Mouse (Mus musculus): ENCODE measurements around the gene Ldha. TPM values are rescaled to one million over a fixed set of nuclear protein-coding genes. Genes with fewer than 3 reads are reported as not detected.

Ldha gene
- total RNA-seq, 2 experiments from 2014 or later: 378 to 396 TPM

DNA sequence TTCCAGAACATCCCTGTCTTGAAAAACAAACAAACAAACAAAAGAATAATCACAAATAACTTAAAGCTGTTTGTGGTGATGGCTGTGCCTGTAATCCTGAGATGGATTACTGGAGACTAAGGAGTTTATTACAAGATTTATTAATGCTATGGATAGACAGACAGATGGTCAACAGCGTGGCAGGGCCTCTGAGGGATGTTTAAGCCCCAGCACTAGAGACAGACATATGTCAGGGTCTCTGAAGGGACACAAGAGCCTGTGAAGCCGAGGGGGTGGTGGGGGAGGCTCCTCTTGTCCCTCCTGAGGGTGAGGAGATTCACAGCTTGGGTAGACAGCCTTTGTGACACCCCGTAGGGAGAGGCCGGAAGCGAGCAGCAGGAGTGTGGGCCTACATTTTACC lies 4.2 kb upstream of the Ldha start:
- no peak for DNase-seq (ENCODE audit: low spot score in 2 of 2)

DNA sequence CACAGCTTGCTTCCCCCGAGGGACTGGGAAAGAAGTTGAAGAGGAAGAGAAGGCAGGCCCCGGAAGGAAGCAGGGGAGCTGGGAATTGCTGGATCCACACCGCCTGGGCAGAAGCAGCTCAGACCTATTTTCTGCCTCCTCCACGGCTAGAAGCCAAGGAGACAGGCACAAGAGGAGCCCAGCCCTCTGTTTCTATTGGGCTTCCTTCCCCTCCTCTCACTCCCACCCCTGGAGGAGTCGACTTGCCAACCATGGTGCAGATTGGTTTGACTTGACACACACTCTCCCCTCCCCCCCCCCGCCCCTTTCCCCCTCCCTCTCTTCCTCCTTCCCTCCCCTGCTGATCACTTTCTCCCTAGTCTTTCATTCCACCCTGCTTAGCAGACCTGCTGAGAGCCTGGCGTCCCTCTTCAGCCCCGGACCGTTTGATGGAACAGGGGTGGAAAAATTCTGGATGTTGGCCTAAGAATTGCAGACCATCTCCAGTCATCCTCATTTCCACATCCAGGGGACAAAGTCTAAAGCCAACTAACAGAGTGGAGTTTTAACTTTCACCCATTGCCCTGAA lies 3.1 kb upstream of the Ldha start:
- peak in 1 of 2 experiments; percentile 34 for DNase-seq (ENCODE audit: low spot score in 2 of 2)

DNA sequence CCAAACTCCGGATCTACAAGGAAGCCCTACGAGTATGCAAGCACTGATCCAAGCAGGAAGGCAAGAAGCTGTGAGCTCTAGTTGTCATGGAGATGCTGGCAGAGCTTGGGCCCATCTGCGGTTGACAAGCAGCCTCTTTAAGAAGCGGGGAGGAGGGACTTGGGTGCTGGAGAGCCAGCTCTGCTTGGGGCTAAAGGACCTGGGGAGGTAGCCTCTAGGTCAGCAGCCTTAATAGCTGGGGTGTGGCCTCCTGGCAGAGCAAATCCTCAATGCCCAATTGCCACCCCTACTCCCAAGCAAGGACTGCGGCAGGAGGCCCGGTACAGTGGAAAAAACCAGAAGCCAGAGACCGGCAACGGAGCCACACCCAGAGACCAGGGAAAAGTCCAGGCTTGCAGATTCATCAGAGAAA lies 2.4 kb upstream of the Ldha start:
- DNase-seq (ENCODE audit: low spot score in 2 of 2): peak; percentile 69 to 84

DNA sequence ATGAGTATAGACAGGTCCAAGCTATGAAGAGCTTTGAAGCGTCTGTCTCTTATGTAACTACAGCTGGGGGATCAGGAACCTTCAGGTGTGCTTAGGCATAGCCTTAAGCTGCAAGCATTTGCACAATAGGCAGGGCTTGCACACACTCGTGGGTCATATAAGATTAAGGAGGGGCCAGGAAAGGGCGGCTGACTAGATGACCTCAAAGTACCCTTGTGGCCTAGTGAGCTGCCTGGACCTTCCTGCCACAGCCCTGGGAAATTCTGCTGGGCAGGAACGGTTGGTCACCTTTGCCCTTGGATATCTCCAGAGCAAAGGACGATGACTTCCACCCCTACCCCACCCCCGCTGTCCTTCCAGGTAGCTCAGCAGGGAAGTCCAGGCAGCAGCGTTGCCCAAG lies 1.8 kb upstream of the Ldha start:
- DNase-seq (ENCODE audit: low spot score in 2 of 2): no peak

DNA sequence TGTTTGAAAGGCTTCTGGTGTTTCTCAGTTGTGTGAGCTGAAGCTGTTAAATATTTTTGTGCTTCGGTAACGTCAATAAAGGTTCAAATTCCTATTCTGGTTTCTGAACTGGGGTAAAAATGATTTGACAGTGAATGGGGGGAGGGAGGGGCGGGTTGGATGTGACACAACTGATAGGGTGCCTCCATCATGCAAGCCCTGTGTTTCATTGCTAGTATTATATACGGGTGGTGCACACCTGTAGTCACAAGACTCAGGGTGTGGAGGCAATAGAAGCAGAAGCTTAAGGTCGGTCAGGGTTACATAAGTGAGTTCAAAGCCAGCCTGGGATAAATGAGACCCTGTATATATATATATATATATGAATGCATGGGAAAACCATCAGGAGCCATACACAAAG lies 1.4 kb upstream of the Ldha start:
- DNase-seq (ENCODE audit: low spot score in 2 of 2): no peak

DNA sequence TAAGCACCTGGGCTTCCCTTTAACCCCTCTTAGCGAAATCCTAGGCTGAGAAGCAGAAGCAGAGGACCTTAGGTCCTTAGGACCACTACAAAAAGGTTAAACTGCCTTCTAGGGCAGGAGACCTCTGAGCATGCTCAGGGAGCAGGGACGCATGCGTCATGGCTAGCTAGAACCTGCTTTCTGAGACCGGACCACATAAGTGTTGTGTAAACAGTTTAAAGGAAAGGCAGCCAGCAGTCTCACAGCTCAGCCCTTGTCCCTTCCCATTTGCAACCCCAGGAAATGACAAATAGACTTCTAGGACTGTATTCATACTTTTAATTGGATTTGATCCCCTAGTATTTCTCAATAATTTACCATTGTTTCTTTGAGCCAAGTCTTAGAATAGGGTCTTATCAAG lies 949 bp upstream of the Ldha start:
- DNase-seq (ENCODE audit: low spot score in 2 of 2): no peak

DNA sequence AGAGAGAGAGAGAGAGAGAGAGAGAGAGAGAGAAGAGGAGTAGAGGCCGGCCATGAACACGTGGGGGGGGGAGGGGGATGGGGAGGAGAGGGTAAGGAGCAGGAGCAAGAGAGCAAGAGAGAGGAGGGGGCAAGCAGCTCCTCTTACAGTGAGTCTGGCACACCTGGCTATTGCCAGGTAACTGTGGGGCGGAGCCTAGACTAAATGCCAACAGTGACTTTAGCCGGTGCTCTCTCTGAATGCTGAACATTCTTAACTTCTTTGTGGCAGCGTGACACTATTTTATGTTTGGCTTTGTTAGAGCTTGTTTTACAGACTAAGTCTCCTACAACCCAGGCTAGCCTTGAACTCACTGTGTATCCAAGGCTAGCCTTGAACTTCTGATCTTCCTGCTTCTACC lies 1.0 kb downstream of the Ldha start:
- no peak for DNase-seq (ENCODE audit: low spot score in 2 of 2)

DNA sequence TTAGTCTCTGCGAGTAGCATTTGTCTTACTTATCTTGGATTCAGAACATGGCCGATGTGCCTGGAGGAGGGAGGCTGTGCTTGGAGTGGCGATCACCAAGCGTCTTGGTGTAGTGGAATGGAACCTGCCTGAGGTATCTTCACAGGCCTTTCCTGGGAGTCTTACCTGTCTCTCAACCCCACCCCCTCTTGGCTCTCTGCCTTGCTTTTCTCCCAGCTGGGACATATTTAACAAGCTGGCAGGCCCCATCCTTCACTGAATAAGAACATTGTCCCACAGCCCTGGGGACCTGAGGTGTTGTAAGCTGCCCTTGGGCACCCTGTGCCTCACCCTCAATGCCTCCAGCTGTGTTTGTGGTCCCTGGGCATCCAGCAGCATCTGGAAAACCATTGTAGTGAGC lies 2.3 kb downstream of the Ldha start:
- DNase-seq (ENCODE audit: low spot score in 2 of 2): no peak

DNA sequence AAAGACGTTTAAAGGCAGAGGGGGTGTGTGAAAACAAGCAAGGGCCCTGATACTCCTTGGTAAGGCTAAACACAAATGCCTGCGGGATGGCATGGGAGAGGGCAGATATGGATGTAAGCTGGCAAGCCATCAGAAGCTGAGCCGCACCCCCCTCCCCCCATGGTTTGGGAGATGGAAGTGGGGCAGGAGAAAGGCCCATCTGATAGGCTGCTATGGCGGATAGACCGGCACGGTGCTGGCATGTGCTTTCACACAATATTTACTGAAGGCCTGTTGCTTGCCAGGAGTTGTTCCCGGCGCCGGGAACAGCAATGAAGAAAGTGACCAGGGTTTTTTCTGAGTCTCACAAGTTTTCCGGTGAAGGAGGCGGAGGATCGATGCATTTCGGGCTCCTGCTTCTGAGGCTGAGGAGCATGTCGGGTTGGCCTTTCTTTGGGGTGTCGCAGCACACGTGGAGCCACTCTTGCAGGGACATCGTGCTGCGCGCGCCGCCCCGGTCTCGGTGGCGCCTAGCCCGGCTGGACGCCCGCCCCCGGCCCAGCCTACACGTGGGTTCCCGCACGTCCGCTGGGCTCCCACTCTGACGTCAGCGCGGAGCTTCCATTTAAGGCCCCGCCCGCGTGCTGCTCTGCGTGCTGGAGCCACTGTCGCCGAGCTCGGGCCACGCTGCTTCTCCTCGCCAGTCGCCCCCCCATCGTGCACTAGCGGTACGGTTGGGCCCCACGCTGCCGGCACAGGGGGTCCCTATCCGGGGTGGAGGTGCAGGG lies 4.1 kb downstream of the Ldha start:
- DNase-seq (ENCODE audit: low spot score in 2 of 2): peak; percentile 89 to 93

DNA sequence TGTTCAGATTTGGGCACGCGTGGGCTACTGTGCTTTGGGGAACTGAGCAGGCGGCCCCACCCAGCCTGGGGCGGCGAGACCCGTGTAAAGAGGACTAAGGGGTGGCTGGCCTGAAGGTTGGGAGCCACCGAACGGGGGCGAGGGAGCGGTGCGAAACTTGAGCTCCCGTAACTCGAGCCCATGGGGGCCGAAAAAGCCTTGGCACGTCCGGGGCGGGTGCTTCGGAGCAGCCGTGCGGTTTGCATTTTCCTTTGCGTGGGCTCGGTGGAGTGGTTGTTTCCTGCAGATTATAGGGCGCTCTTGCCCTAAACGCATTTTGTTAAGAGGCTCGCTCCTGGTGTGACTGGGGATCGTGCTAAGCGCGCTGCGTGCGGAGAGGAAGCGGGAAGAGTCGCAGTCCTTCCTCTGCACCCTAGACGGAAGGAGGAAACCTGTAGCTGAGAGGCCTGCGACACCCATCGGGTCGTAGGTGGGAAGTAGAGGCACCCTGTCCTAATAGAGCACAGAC lies 4.8 kb downstream of the Ldha start:
- peak; percentile 34 to 45 for DNase-seq (ENCODE audit: low spot score in 2 of 2)

DNA sequence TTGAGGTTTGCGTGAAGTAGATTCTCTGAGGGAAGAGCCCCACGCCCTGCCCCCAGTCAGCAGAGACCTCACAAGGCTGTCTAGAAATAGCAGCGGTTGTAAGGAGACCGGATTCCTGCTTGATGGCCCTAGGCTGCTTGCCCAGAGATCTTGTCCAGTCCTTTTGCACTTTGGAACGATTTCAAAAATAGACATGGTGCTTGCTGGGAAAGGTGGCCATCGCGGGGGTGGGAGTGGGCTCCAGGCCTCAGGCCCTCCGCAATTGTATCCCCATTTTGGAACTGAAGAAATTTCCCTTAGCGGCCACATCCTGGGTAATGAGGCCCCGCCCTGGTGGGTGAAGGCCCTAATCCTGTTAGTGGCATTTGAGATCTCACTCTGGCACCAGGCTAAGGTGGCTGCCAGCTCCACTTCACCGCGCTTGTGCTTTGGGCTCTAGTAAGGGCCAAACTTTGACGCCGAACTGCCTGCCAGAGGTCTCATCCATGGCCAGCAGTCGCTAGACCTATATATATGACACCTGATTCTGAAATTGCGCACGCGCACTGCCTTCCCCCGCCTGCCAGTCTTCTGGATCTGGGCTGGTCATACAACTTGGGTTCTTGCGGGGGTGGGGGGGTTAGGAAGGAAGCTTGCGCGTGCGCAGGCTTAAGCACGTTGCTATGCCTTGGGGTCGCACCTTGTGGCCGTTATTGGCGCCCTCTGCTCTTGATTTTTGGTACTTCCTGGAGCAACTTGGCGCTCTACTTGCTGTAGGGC lies 5.4 kb downstream of the Ldha start:
- peak; percentile 45 to 57 for DNase-seq (ENCODE audit: low spot score in 2 of 2)

DNA sequence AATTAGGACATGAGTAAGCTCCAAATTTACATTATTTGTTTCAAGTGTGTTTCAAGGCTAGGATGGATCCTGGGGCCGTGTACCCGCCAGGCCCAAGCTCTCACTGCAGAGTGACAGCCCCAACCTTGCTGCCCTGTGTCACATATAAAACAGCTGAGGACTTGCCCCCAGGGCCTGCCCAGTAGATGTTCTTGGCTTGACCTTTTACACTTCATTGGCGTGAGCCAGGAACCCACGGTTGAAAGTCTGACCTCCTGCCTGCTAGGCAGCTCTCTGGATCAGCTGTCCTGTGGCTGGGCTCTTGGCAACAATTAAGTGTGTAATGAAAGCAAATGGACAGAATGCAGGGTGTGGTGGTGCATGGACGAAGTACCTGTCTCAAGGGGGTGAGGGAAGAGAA lies 8.0 kb downstream of the Ldha start:
- DNase-seq (ENCODE audit: low spot score in 2 of 2): no peak

DNA sequence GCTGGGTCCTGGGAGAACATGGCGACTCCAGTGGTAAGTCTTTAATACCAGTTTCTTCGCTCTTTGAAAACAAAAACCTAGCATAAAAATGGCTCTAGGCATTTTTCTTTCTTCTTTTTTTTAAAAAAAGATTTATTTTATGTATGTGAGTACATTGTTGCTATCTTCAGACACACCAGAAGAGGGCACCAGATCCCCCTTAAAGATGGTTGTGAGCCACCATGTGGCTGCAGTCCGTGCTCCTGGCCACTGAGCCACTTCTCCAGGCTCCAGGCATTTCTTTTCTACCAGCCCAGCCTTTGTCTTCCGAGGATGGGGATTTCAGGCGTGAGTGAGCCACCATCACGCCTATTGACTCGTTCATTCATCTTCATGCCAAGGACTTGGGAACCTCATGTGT lies 9.8 kb downstream of the Ldha start:
- no peak for DNase-seq (ENCODE audit: low spot score in 2 of 2)

DNA sequence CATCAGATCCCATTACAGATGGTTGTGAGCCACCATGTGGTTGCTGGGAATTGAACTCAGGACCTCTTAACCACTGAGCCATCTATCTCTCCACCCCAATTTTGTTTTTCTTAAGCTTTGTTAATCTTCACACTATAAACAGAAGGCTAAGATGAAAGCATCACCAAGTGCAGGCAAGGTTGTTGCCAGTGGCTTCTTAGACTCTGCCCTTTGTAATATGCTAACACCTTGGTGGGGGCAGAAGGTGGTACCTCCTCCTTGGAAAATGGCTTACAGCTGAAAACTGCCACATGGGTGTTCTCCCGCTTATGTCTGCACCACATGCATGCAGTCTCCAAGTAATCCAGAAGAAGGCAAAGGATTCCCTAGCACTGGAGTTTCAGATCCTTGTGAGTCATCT lies 11.4 kb downstream of the Ldha start:
- DNase-seq (ENCODE audit: low spot score in 2 of 2): no peak

DNA sequence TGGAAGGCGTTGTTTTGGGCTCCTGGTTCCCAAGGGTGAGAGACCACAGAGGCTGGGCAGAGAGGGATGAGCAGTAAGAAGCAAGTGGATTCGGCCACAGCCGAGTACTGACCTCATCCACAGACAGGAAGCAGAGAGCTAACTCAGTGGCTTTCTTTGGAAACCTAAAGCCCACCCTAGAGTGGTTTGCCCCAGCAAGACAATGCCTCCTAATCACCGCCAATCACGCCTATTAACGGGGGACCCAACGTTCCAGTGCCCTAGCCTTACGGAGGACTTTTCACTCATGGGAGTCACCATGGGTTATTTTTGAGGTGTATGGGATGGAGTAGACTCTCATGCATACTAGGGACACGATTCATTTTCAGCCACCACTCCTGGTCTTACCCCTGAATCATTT lies 12.1 kb downstream of the Ldha start:
- no peak for DNase-seq (ENCODE audit: low spot score in 2 of 2)

DNA sequence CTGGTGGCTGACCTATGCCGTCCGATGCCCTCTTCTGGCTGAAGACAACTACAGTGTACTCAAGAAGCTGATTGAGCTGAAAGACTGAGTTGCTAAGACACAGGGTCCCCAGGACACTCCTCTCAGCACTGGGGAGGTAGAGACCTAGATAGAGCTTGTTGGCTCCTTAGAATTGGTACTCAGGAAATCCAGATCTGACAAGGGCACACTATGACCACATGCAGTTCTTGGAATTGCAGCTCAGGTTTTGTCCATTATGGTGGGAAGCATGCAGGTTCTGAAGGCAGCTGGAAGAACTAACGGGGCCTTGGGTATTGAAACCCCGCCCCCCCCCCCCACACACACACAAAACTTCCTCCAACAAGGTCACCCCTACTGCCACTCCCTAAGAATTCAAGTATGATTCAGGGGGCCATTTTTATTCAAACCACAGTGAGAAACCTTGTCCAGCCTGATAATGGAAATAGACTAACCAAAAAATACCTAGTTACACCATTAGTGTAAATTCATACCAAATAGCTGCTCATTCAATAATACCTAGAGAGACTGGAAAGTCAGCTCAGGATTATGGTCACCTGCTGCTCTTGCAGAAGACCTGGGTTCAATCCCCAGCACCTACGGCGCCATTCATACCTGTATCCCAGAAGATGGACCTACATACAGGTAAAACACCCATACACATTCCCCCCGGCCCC lies 14.7 kb downstream of the Ldha start:
- DNase-seq (ENCODE audit: low spot score in 2 of 2): no peak

DNA sequence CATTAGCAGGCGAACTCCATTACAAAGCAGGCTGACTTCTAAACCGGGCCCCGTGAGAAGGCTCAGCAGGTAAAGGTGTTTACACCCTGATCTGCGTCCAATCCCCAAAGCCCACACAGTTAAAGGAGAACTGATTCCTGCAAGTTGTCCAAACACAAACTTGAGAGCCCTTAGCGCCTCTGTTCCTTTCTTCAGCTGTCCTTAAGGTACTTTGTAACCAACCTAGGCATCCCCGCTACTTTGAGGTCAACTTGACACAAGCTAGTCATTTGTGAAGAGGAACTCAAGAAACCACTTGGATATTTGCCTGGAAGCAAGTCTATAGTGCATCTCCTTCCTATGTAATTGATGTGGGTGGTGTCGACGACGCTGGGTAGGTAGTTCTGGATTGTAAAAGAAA lies 16.2 kb downstream of the Ldha start:
- no peak for DNase-seq (ENCODE audit: low spot score in 2 of 2)

DNA sequence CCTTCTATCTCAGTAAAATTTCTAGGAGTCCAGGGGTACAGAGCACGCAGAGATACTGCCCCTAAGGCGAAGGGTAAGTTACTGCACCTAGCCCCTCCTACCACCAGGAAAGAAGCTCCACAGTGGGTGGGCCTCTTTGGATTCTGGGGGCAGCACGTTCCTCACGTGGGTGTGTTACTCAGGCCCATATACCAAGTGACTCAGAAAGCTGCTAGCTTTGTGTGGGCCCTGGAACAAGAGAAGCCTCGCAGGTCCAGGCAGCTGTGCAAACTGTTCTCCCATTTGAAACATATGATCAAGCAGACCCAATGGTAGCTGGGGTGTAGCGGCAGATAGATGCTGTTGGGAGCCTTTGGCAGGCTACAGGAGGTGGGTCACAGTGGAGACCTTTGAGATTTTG lies 17.8 kb downstream of the Ldha start:
- no peak for DNase-seq (ENCODE audit: low spot score in 2 of 2)

DNA sequence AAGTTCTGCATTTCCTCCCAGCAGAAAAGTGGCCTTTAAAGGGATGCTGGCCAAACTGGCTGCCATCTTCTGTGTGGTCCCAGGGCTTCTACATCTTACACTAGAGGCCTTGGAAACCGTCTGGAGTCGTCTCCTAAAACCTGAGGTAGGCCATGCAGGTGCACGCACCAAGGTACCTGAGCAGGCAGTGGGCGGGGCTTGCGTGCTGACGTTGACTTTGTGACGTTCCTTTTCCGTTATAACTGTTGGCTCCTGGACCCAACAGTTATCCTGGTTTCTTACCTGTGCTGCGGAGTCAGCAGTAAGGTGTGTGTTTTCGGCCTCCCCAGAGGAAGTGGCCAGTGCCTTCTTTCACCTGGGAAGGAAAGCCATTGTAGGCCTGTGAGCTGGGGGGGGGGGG lies 19.7 kb downstream of the Ldha start, which contains the start of gene Ldhc:
Ldhc (plus strand) TSS at position 208 of the 400 bp plus-strand sequence.
- DNase-seq (ENCODE audit: low spot score in 2 of 2): no peak

DNA sequence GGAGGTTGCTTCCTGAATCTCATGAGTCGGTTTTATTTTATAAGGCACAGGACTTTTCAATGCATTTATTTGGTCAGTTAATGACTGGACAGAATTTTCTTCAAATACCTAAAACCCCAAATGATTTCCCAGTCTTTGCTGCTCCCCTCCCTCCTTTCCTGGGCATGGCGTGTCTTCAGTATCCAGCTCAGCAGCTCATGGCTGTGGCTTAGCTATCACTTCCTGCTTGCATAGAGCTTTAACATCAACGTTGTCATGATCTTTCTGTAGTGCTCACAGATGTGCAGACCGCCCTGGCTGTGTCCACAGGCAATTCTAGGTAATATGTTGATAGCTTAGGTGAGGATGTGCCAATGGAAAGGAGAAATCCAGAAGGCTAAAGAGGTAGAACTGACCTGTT lies 30.7 kb downstream of the Ldha start:
- no peak for DNase-seq (ENCODE audit: low spot score in 2 of 2)

DNA sequence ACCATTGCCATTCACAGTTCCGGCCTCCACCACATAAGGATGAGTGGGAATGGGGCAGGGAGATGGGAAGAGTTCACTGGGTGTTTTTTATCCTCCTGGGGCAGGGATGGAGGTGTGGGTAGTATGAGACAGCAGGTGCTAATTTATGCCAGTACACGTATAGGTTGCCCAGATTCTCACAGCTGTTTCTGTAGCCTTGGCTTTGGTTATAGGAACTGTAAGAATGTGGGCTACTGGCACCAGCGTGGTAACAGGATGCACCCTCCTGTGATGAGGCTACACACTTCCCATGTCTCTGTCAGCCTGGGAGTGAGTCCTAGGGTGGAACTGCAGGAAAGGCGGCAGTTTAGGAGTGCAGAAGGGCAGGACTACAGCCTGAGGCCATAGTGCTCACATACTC lies 35.6 kb downstream of the Ldha start:
- DNase-seq (ENCODE audit: low spot score in 2 of 2): no peak

DNA sequence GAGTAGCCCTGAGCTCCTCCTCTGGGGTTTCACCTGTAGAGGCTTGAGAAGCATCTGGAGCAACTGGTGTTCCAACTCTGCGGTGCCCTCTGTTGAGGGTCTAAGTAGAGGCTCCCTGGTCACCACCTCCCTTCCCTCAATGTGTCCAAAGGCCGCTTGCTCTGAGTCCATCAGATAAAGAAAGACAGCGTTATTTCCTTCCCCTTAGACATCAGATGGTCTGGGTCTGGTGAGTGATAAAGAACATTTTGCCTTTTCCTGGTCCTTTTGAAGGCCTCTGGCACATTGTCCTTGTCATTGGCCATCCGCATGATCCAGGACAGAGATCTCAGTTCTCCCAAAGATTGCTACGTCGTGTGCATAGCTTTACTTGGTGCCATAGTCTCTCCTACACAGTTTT lies 36.0 kb downstream of the Ldha start:
- no peak for DNase-seq (ENCODE audit: low spot score in 2 of 2)
